Mouse (Mus musculus) Patski (cell line): ENCODE measurements around the gene Gm21789. TPM values are rescaled to one million over a fixed set of nuclear protein-coding genes. Genes with fewer than 3 reads are reported as not detected.
"Not testable (repeated sequence)": the region's sequence is repeated elsewhere in the genome, so short reads cannot be mapped to it uniquely, and the experiment has no call there.

Source experiments
- ATAC-seq: fragments of 100-300 bp; one replicate; pipeline ENCODE4 v1.8.0; 2021
- CTCF ChIA-PET: fragments of 350-600 bp; sonication (Branson Sonifier 250); formaldehyde crosslinking; loops from one replicate; lab custom pipeline; 2022; ENCODE audit warnings: inconsistent platforms; lab: Charles Lee
- POLR2A ChIA-PET: fragments of 350-600 bp; sonication (Branson Sonifier 250); formaldehyde crosslinking; loops from one replicate; lab custom pipeline; 2022; ENCODE audit warnings: antibody characterized with exemption, inconsistent platforms; lab: Charles Lee
- DNase-seq: peaks from one replicate; pipeline ENCODE4 v3.0.0-alpha.2; 2011; ENCODE audit warnings: low read depth, low spot score
- H3K27me3 ChIP-seq: fragments of 371-371 bp; one replicate; pipeline ENCODE4 v1.5.1; 2021
- in situ Hi-C: fragments of 300-500 bp; cut with MboI; formaldehyde crosslinking; loops from 3 replicates; pipeline ENCODE4 v1.11.1; 2018; ENCODE audit warnings: low pct_unique_long_range_greater_than_20kb, mixed read lengths
- polyA plus RNA-seq: library from polyadenylated mRNA; unstranded; gene quantifications from one replicate; pipeline ENCODE4 v1.2.3, GENCODE M21; 2021

Gene Gm21789
- not detected for polyA plus RNA-seq

GRCm38 (mm10) chrX:32941468-32941867 is at the start of gene Gm21789:
Gene Gm21789, plus strand, starts transcription at chrX:32941768.
- DNase-seq, ATAC-seq, in situ Hi-C loops, CTCF ChIA-PET, H3K27me3 ChIP-seq, POLR2A ChIA-PET: not testable (repeated sequence)

GRCm38 (mm10) chrX:32894325-32894724 is 47.2 kb upstream of the Gm21789 start, which contains the start of gene Btbd35f30:
Gene Btbd35f30, plus strand, starts transcription at chrX:32894625.
- DNase-seq, ATAC-seq, in situ Hi-C loops, H3K27me3 ChIP-seq, POLR2A ChIA-PET, CTCF ChIA-PET: not testable (repeated sequence)

GRCm38 (mm10) chrX:32973597-32973996 is 32.0 kb downstream of the Gm21789 start, which contains the start of gene Btbd35f5:
Gene Btbd35f5, plus strand, starts transcription at chrX:32973897.
- H3K27me3 ChIP-seq, in situ Hi-C loops, DNase-seq, CTCF ChIA-PET, ATAC-seq, POLR2A ChIA-PET: not testable (repeated sequence)

Other genes starting within 250 kb of the Gm21789 start
- not detected for gene Btbd35f21, start 215.7 kb upstream of the Gm21789 start, polyA plus RNA-seq
- gene Btbd35f30, start 47.1 kb upstream of the Gm21789 start, polyA plus RNA-seq, result not detected
- not detected for gene Btbd35f5, start 32.1 kb downstream of the Gm21789 start, polyA plus RNA-seq